Mouse (Mus musculus) heart, postnatal 0 days (tissue): ENCODE results near the gene Gas2l2.

Experiments used
- CTCF ChIP-seq: IDR thresholded peaks from 2 replicates; pipeline ENCODE4 v1.5.1; 2016; ENCODE audit warnings: antibody characterized with exemption, control low read depth, low read depth
- EP300 ChIP-seq: IDR thresholded peaks from 2 replicates; pipeline ENCODE4 v1.6.1; 2016; ENCODE audit warnings: antibody characterized with exemption, low read depth

GRCm38 (mm10) chr11:83418566-83418965 lies 10.7 kb downstream of the Gas2l2 start:
- TF ChIP-seq EP300 = no peak
- peak; percentile 40 for TF ChIP-seq CTCF
